Mouse (Mus musculus) embryonic fibroblast, embryonic 13.5 days (primary cell): Measurements from ENCODE around the gene Higd1b.

Source experiments
- CTCF ChIP-seq: IDR thresholded peaks from 2 replicates; pipeline ENCODE4 v1.5.1; 2011; ENCODE audit warnings: mild to moderate bottlenecking, control low read depth, low read length, moderate library complexity, borderline replicate concordance; ENCODE audit not compliant: insufficient read depth
- POLR2A ChIP-seq: IDR thresholded peaks from 2 replicates; pipeline ENCODE4 v1.6.1; 2011; ENCODE audit warnings: low read depth, mild to moderate bottlenecking, control low read depth, low read length, moderate library complexity

DNA sequence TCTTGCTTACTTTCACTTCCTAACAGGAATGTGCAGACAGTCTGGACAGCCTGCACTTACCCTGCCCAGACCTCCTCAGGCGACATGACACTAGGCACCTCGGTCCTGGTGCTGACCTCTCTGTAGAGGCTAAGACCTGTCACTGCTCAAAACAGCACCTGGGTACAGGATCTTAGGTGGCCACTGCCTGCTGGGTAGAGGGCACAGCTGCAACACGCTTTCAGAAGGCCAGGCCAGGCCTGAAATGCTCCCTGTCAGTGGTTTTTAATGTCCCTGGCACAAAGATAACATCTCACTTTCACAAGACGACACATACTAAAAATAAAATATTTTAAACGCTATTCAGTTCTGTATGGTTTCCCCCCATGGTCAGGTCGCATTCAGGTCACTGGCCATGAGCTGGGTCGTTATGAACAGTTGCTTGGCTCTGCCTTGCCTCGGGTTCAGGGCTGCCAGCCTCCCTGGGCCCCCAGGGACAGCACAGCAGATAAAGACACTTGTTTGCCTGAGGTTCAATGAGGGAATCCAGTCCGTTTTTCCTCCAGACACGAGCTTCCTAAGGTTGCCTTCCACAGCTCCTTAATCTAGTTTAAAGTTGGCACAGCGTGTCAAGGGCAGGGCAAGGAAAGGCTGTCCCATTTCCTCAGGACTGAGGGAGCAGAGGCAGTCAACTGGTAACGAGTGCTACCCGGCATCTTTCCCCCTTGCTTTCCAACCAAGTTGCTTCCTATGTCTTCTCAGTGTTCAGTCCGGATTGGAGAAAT, 43.8 kb upstream of the Higd1b start:
- TF ChIP-seq CTCF: no peak
- no peak for TF ChIP-seq POLR2A
